Mouse (Mus musculus): Measurements from ENCODE around the gene Glt28d2. TPM values are rescaled to one million over a fixed set of nuclear protein-coding genes. Genes with fewer than 3 reads are reported as not detected.

Glt28d2 gene
- total and polyA plus RNA-seq, 3 experiments, result 0.04 to 0.08 TPM; not detected in 1

DNA sequence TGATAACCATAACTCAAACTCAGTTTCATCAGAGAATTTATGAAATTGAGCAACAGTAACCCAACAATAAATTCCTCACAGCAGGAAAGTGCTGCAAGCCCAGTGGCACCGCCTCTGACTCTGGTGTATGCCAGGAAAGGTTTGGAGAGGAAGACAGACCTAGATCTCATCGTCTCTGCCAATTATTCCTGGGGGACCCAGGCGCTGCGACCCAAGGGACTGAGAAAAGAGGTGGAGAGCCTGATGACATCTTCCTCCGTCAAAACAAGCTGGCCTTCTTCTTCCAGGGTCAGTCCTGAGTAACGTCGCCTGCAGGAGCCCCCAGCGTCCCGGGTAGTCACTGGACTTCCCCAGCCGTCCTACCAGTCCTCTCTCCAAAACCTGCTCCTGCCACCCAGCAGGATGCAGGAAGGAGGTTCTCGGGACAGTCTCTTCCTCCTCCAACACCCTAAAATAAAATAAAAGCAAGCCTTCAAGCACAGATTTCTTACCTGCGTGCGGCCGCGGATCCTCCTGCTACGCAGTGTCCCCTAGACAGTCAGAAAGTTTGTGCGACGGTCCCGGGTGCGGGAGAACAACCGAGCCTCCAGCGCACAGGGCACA is 579 bp downstream of the Glt28d2 start:
- H3K79me2 ChIP-seq (replicated peaks; ENCODE audit: control insufficient read depth, extremely low read depth, insufficient read depth, poor library complexity, severe bottlenecking), result no peaks in the 10 kb centered on the region
- H3K4me1 ChIP-seq (ENCODE audit: control insufficient read depth in 1 of 2, insufficient read depth in 2 of 2), result peaks cover 3 to 19% of the 10 kb centered on the region in 2 experiments; a peak in 3 of 4 replicates
- DNase-seq (ENCODE audit: extremely low read depth), result no peak
- in situ Hi-C loops (cut with MboI; ENCODE audit: low pct_ligation_motif_present, low pct_unique_long_range_greater_than_20kb, low sequenced_read_pairs) (no loop called here), dilution Hi-C loops (cut with MboI; ENCODE audit: extremely low pct_ligation_motif_present, extremely low pct_unique_long_range_greater_than_20kb, low sequenced_read_pairs) (no loop called here)
- H3K4me2 ChIP-seq (ENCODE audit: insufficient read depth, low read depth, poor library complexity, severe bottlenecking), result peak overlapping the region; percentile 74
- H3K27ac ChIP-seq (ENCODE audit: insufficient read depth, low read depth), result no peak overlapping the region
- H3K36me3 ChIP-seq (replicated peaks in 1 of 2; ENCODE audit: control insufficient read depth in 1 of 2, insufficient read depth in 1 of 2, low read length in 1 of 2), result no peaks in the 10 kb centered on the region
- H3K27me3 ChIP-seq (replicated peaks), result peaks cover 41% of the 10 kb centered on the region
- H3K4me3 ChIP-seq (replicated peaks in 1 of 3; ENCODE audit: low read depth in 2 of 3, low read length in 2 of 3, poor library complexity in 1 of 3), result peak overlapping the region in 2 of 3 experiments; percentile 26 to 40
- H3K9ac ChIP-seq (ENCODE audit: insufficient read depth, low read depth), result no peak overlapping the region
- TF ChIP-seq PAX5 (IDR thresholded peaks at IDR 0.05; ENCODE audit: low read length), result no peak
- no peaks in the 10 kb centered on the region for H3K9me3 ChIP-seq (replicated peaks; ENCODE audit: low read length)

DNA sequence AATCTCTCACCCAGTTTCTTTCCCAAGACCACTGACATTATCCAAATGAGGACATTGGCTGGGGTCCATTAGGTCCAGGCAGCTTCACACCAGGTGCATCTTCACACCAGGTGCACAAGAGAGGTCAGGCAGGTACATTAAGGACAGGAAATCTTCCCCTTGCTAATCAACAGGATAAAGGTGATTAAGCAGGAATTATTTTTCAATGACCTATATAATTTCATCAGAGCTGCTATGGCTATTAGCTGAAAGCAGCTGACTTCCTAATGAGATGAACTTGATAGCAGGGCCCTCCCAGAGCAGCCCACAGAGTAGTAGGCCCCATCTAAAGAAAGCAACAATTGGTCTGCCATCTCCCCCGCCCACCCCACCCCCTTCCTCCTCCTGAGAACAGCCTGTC is 1.4 kb downstream of the Glt28d2 start:
- H3K4me1 ChIP-seq (ENCODE audit: control insufficient read depth in 1 of 2, insufficient read depth in 2 of 2), result peaks cover 3 to 19% of the 10 kb centered on the region in 2 experiments; a peak in 3 of 4 replicates
- no peaks in the 10 kb centered on the region for H3K79me2 ChIP-seq (replicated peaks; ENCODE audit: control insufficient read depth, extremely low read depth, insufficient read depth, poor library complexity, severe bottlenecking)
- no peak for TF ChIP-seq ZNF384 (IDR thresholded peaks at IDR 0.05; ENCODE audit: low read depth, low read length)
- dilution Hi-C loops (cut with MboI; ENCODE audit: extremely low pct_ligation_motif_present, extremely low pct_unique_long_range_greater_than_20kb, low sequenced_read_pairs) (no loop called here), in situ Hi-C loops (cut with MboI; ENCODE audit: low pct_ligation_motif_present, low pct_unique_long_range_greater_than_20kb, low sequenced_read_pairs) (no loop called here)
- peaks cover 34% of the 10 kb centered on the region for H3K27me3 ChIP-seq (replicated peaks)
- no peak for DNase-seq (ENCODE audit: extremely low read depth)
- H3K9ac ChIP-seq (ENCODE audit: insufficient read depth, low read depth), result no peak overlapping the region
- H3K4me3 ChIP-seq (replicated peaks in 1 of 3; ENCODE audit: low read depth in 2 of 3, low read length in 2 of 3, poor library complexity in 1 of 3), result no peak overlapping the region
- H3K27ac ChIP-seq (ENCODE audit: insufficient read depth, low read depth), result no peak overlapping the region
- no peak overlapping the region for H3K4me2 ChIP-seq (ENCODE audit: insufficient read depth, low read depth, poor library complexity, severe bottlenecking)
- H3K36me3 ChIP-seq (replicated peaks in 1 of 2; ENCODE audit: control insufficient read depth in 1 of 2, insufficient read depth in 1 of 2, low read length in 1 of 2), result no peaks in the 10 kb centered on the region
- no peaks in the 10 kb centered on the region for H3K9me3 ChIP-seq (replicated peaks; ENCODE audit: low read length)

GRCm38 (mm10) chr3:85880687-85881086 is 6.6 kb downstream of the Glt28d2 start:
- no peak overlapping the region for H3K9ac ChIP-seq (ENCODE audit: insufficient read depth, low read depth)
- no peak for TF ChIP-seq CHD1 (IDR thresholded peaks at IDR 0.05; ENCODE audit: low read depth, low read length)
- TF ChIP-seq SIN3A (IDR thresholded peaks at IDR 0.05; ENCODE audit: low read length), result no peak
- peak; percentile 12; the same call in 1 of the 2 replicates for TF ChIP-seq MAFK (IDR thresholded peaks at IDR 0.05; ENCODE audit: insufficient replicate concordance, low read length)
- dilution Hi-C loops (cut with MboI; ENCODE audit: extremely low pct_ligation_motif_present, extremely low pct_unique_long_range_greater_than_20kb, low sequenced_read_pairs), result no loop called here
- no peak overlapping the region for H3K27ac ChIP-seq (ENCODE audit: insufficient read depth, low read depth)
- in situ Hi-C loops (cut with MboI; ENCODE audit: low pct_ligation_motif_present, low pct_unique_long_range_greater_than_20kb, low sequenced_read_pairs), result no loop called here
- H3K4me3 ChIP-seq (replicated peaks in 1 of 3; ENCODE audit: low read depth in 2 of 3, low read length in 2 of 3, poor library complexity in 1 of 3), result no peak overlapping the region
- H3K4me1 ChIP-seq (ENCODE audit: control insufficient read depth in 1 of 2, insufficient read depth in 2 of 2), result no peaks in the 10 kb centered on the region
- peaks cover 7% of the 10 kb centered on the region for H3K27me3 ChIP-seq (replicated peaks)
- H3K36me3 ChIP-seq (replicated peaks in 1 of 2; ENCODE audit: control insufficient read depth in 1 of 2, insufficient read depth in 1 of 2, low read length in 1 of 2), result no peaks in the 10 kb centered on the region
- H3K79me2 ChIP-seq (replicated peaks; ENCODE audit: control insufficient read depth, extremely low read depth, insufficient read depth, poor library complexity, severe bottlenecking), result no peaks in the 10 kb centered on the region
- H3K9me3 ChIP-seq (replicated peaks; ENCODE audit: low read length), result no peaks in the 10 kb centered on the region
- no peak for DNase-seq (ENCODE audit: extremely low read depth)
- H3K4me2 ChIP-seq (ENCODE audit: insufficient read depth, low read depth, poor library complexity, severe bottlenecking), result no peak overlapping the region

DNA sequence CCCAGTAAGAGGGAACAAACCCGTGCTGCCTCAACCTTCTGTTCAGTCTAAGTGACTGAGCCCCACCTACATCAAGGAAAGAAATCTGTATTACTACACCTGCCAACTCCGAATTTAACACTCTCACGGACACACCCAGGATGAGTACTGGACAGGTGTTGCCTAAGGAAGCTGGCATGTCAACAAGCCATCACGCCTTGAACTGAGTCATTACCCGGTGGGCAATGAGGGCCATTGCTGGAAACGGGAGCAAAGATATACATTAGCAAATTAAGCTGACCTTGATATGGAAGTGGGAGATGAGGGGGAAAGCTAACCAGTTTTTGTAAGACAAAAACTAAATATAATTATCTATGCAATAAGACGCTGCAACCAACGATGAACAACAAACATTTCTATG is 7.2 kb downstream of the Glt28d2 start:
- Histone ChIP-seq H3K79me2 (replicated peaks; ENCODE audit: control insufficient read depth, extremely low read depth, insufficient read depth, poor library complexity, severe bottlenecking) (no peaks in the 10 kb centered on the region), H3K9ac (ENCODE audit: insufficient read depth, low read depth) (no peak overlapping the region)
- dilution Hi-C loops (cut with MboI; ENCODE audit: extremely low pct_ligation_motif_present, extremely low pct_unique_long_range_greater_than_20kb, low sequenced_read_pairs), result no loop called here

More for the DNA sequence above, 7.2 kb downstream of the Glt28d2 start:
- Histone ChIP-seq H3K4me3 (replicated peaks in 1 of 3; ENCODE audit: low read depth in 2 of 3, low read length in 2 of 3, poor library complexity in 1 of 3) (no peak overlapping the region), H3K27ac (ENCODE audit: insufficient read depth, low read depth) (no peak overlapping the region), H3K4me1 (ENCODE audit: control insufficient read depth in 1 of 2, insufficient read depth in 2 of 2) (no peaks in the 10 kb centered on the region), H3K9me3 (replicated peaks; ENCODE audit: low read length) (no peaks in the 10 kb centered on the region), H3K4me2 (ENCODE audit: insufficient read depth, low read depth, poor library complexity, severe bottlenecking) (no peak overlapping the region), H3K27me3 (replicated peaks) (peaks cover 5% of the 10 kb centered on the region), H3K36me3 (replicated peaks in 1 of 2; ENCODE audit: control insufficient read depth in 1 of 2, insufficient read depth in 1 of 2, low read length in 1 of 2) (no peaks in the 10 kb centered on the region)
- in situ Hi-C loops (cut with MboI; ENCODE audit: low pct_ligation_motif_present, low pct_unique_long_range_greater_than_20kb, low sequenced_read_pairs), result no loop called here
- DNase-seq (ENCODE audit: extremely low read depth), result no peak
- TF ChIP-seq POLR2A (IDR thresholded peaks at IDR 0.05; ENCODE audit: low read depth, low read length) (no peak), MAFK (IDR thresholded peaks at IDR 0.05; ENCODE audit: insufficient replicate concordance, low read length) (no peak), MAZ (IDR thresholded peaks at IDR 0.05; ENCODE audit: low read depth, low read length) (no peak), CHD1 (IDR thresholded peaks at IDR 0.05; ENCODE audit: low read depth, low read length) (no peak), NELFE (IDR thresholded peaks at IDR 0.05; ENCODE audit: low read depth, low read length) (no peak), ETS1 (conservative IDR thresholded peaks at IDR 0.05; ENCODE audit: low read depth, low read length) (no peak), KAT2A (IDR thresholded peaks at IDR 0.05; ENCODE audit: insufficient replicate concordance, low read length) (no peak), SMC3 (IDR thresholded peaks at IDR 0.05; ENCODE audit: low read depth, low read length) (no peak), POLR2AphosphoS2 (IDR thresholded peaks at IDR 0.05; ENCODE audit: low read depth, low read length) (no peak), MYC (IDR thresholded peaks at IDR 0.05; ENCODE audit: low read depth, low read length) (no peak), JUN (IDR thresholded peaks at IDR 0.05; ENCODE audit: insufficient read depth, low read depth, low read length) (no peak), ZC3H11A (IDR thresholded peaks at IDR 0.05; ENCODE audit: low read depth, low read length) (no peak)
